Mouse (Mus musculus) layer of hippocampus, postnatal 36 days (tissue): ENCODE measurements around the gene Tmem104. TPM values are rescaled to one million over a fixed set of nuclear protein-coding genes. Genes with fewer than 3 reads are reported as not detected.

Source experiments
- DNase-seq, 2 experiments: peaks; one replicate each; pipeline ENCODE4 v3.0.0; 2022
- microRNA-seq, 2 experiments: library from miRNA; unstranded; fragments of <30 nt; microRNA quantifications; one replicate each; pipeline ENCODE4 v1.2.0; 2021
- total RNA-seq, 2 experiments: library from RNA; stranded (reverse); gene quantifications; 2 replicates each; pipeline ENCODE4 v1.2.3; 2021

The Tmem104 gene
- total RNA-seq, 2 experiments from 2014 or later = 16.7 to 19.1 TPM

DNA sequence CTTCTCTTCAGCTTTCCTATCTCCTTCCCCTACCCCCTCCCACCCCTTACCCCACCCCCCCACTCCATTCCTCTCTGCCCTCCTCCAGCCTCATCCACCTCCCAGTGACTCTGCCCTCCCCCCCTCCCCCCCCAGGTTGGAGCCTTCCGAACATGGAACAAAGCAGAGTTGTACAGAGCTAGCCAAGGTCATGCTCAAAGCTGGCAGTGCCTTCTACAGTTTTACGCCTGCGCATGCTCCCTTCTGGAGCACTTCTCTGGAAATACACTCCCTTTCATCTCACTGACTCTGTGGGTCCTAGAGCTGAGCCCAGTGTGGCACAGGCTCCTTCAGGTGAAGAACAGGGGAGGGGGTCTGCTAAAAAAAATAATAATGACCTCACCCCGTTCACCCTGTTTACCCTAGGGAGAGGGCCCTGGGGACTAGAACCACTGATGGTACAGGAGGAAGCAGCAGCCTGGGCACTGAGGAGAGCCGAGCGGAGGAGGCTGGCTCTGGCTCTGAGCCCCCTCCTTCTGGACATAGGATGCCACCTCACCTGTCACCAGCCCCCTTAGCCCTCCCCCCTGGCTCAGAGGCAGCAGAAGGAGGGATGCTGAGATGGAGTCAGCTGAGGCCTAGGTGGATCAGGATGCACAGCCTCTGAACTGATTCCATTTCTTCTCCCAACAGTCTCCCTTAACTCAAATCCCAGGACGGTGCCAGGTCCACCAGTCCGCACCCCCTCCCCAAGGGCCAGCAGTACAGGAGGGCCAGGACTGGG lies 95.6 kb downstream of the Tmem104 start:
- DNase-seq = no peak

GRCm38 (mm10) chr11:115283486-115283765 lies 96.1 kb downstream of the Tmem104 start:
- DNase-seq = no peak

DNA sequence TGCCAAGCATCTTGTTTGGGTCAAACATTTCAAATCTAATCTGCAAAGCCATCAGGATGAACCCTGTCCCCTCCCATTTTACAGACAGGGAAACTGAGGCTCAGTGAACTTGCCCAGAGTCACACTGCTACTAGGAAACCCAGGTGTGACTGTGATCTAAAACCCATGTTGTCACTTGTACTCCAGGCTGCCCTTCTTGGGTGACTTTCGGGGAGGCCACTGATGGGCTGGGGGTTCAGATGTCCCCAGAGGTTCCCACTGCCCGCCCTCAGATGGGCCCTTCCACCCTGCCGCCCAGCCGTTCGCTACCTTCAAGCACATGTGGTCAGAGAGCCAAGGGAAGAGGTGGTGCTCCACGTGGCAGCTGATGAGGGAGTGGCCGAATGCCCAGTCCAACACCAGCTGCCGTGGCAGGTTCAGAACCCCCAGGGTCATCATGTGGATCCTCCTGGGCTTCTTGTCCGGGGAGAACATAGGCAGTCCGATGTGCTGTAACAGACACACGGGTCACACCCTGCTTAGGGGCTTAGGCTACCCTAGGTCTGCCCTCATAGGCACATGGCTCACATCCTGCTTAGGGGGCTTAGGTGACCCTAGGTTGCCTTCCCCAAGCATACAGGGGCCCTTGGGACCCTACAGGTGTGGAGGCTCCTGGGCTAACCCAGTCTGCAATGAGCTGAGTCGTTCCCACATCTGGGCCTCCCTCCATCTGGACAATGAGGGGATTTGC lies 96.8 kb downstream of the Tmem104 start:
- no peak for DNase-seq

DNA sequence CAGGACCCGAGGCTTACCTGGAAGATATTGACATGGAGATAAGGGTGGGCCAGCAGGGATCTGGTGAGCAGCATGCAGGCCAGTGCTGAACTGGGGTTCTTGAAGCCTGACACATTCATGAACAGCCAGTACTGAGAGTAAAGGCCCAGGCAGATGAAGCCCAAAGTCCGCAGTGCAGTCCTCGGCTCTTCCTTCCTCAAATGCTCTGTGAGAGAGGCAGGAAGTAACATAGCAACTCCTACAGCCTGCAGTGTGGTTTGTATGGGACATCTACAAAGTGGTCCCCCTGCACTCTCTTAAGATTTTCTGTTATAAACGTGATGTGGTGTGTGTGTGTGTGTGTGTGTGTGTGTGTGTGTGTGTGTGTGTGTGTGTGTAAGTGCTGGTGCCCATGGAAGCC lies 98.0 kb downstream of the Tmem104 start:
- DNase-seq = no peak

- no peak for DNase-seq
Observed at GRCm38 (mm10) chr11:115286201-115286993, 99.1 kb downstream of the Tmem104 start.

DNA sequence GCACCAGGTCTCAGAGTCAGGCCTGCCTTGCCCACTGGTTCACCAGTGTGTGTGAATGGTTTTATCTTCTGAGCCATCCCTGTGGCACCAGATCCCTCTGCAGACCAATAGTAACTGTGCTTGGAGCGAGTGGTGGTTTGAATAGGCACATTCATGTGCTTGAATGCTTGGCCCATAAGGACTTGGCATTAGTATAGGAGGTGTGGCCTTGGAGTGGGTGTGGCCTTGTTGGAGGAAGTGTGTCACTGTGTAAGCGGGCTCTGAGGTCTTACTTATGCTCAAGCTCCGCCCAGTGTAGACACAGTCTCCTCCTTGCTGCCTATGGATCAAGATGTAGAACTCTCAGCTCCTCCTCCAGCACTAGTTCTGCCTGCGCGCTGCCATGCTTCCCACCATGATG lies 100.1 kb downstream of the Tmem104 start:
- DNase-seq = no peak

- no peak for DNase-seq
Observed at GRCm38 (mm10) chr11:115288305-115288704, 101.0 kb downstream of the Tmem104 start.

DNA sequence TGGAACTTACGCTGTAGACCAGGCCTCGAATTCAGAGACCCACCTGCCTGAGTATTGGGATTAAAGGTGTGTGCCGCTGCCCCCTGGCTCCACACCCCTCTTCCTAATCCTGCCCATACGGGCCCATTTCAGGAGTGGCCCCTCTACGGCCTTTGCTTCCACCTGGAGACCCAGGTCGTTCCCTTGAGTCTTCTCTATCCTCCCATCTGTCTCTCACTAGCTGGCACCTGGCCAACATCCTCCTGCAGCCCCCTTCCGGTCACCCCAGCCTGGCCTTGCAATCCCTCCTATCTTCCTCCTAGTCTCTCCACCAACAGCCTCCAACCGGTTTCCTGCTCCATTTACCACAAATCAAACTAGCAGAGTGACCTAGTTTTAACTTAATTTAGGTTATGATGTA lies 102.6 kb downstream of the Tmem104 start:
- DNase-seq = no peak

DNA sequence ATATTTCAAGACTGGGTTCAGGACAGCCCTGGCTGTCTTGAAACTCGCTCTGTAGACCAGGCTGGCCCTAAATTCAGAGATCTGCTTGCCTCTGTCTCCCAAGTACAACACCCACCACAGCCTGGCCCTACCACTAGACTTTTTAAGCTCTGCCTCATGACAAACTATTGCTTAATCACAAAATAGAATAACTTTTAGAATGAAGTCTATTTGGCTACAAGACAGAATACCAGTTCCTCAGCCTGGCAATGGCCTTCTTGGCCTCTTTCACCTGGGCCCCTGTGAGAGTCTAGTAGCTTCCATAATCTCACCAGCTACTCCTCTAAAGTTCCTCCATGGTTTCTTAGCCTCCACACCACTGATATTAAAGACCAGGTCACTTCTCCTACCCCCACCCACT lies 103.0 kb downstream of the Tmem104 start:
- DNase-seq = no peak

- no peak for DNase-seq
Observed at GRCm38 (mm10) chr11:115290919-115291318, 103.6 kb downstream of the Tmem104 start.

GRCm38 (mm10) chr11:115291503-115291902 lies 104.2 kb downstream of the Tmem104 start:
- DNase-seq = no peak

GRCm38 (mm10) chr11:115292631-115293375 lies 105.5 kb downstream of the Tmem104 start:
- no peak for DNase-seq

DNA sequence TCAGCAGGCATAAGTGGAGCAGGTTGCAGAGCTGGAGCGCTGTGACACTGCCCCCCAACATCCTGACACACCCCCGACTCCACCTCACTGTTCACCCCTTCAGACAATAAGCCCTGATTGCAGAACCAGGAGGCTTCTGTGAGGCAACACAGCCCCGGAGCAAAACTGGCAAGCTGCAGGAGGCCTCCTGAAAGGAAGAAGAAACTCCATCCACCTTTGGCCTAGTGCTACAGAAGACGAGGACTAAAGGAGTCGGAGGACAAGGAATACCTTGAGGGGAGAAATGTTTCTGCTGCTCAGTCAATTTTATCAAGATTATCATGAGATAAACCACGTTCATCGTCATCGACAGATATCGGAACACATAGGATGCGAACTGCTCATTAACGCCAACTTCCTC lies 108.7 kb downstream of the Tmem104 start:
- DNase-seq = no peak

Small RNAs within 50 kb of the gene (microRNA-seq; reads per million reads assigned to microRNA genes)
- gene Gm25837 = 0 reads per million in 2 experiments

Other genes with a start within 250 kb of the Tmem104 start
- not detected for gene Cd300c, start 218.3 kb upstream of the Tmem104 start, total RNA-seq
- gene Cd300ld, start 197.6 kb upstream of the Tmem104 start, total RNA-seq = under 1 TPM in 1 of 2 experiments, not detected in 1; 0.20 TPM
- 1 to 10 TPM; 3.3 to 3.7 TPM for gene Cd300c2, start 185.6 kb upstream of the Tmem104 start, total RNA-seq
- not detected for gene Cd300ld2, start 171.3 kb upstream of the Tmem104 start, total RNA-seq
- gene Cd300ld4, start 160.5 kb upstream of the Tmem104 start, total RNA-seq = 1 to 10 TPM in 1 of 2 experiments, under 1 TPM in 1; 0.60 to 2.3 TPM
- gene Cd300ld5, start 149.7 kb upstream of the Tmem104 start, total RNA-seq = 1 to 10 TPM in 1 of 2 experiments, not detected in 1; 1.8 TPM
- not detected for gene Cd300ld3, start 139.1 kb upstream of the Tmem104 start, total RNA-seq
- gene Cd300e, start 125.3 kb upstream of the Tmem104 start, total RNA-seq = not detected
- gene Rab37, start 96.1 kb upstream of the Tmem104 start, total RNA-seq = 1 to 10 TPM; 2.3 to 2.7 TPM
- gene Cd300lf, start 53.5 kb upstream of the Tmem104 start, total RNA-seq = under 1 TPM; 0.22 to 0.58 TPM
- 10 to 100 TPM; 72.1 to 73.7 TPM for gene Slc9a3r1, start 24.1 kb upstream of the Tmem104 start, total RNA-seq
- 10 to 100 TPM; 21.7 to 24.1 TPM for gene Nat9, start 372 bp downstream of the Tmem104 start, total RNA-seq
- 10 to 100 TPM; 43.5 to 50.9 TPM for gene Grin2c, start 79.8 kb downstream of the Tmem104 start, total RNA-seq
- gene Fdxr, start 89.6 kb downstream of the Tmem104 start, total RNA-seq = 10 to 100 TPM; 20.9 to 24.2 TPM
- gene Fads6, start 110.2 kb downstream of the Tmem104 start, total RNA-seq = 10 to 100 TPM; 12.9 to 13.7 TPM
- under 1 TPM in 1 of 2 experiments, not detected in 1; 0.52 TPM for gene Otop2, start 119.7 kb downstream of the Tmem104 start, total RNA-seq
- under 1 TPM; 0.30 to 0.35 TPM for gene Ush1g, start 134.6 kb downstream of the Tmem104 start, total RNA-seq
- under 1 TPM in 1 of 2 experiments, not detected in 1; 0.22 TPM for gene Otop3, start 147.2 kb downstream of the Tmem104 start, total RNA-seq
- gene Hid1, start 180.3 kb downstream of the Tmem104 start, total RNA-seq = 100 to 1,000 TPM; 106 to 109 TPM
- 10 to 100 TPM; 25.3 to 25.7 TPM for gene Cdr2l, start 194.4 kb downstream of the Tmem104 start, total RNA-seq
- 100 to 1,000 TPM in 1 of 2 experiments, 10 to 100 TPM in 1; 98.1 to 105 TPM for gene Mrpl58, start 216.3 kb downstream of the Tmem104 start, total RNA-seq
- 100 to 1,000 TPM; 478 to 524 TPM for gene Atp5h, start 232.5 kb downstream of the Tmem104 start, total RNA-seq
- 10 to 100 TPM; 69.2 to 77.4 TPM for gene Kctd2, start 232.6 kb downstream of the Tmem104 start, total RNA-seq